Mouse (Mus musculus): Measurements from ENCODE around the gene Galnt10. TPM values are rescaled to one million over a fixed set of nuclear protein-coding genes. Genes with fewer than 3 reads are reported as not detected.

The Galnt10 gene
- polyA plus RNA-seq, 1 experiment from 2014 or later = 27.5 TPM

Other genes starting within 250 kb of the Galnt10 start
- 80.3 and 86.1 TPM in 2 replicates for gene Fam114a2, start 126.8 kb upstream of the Galnt10 start, polyA plus RNA-seq (2015; fragmentation: Nextera tagmentation; extraction: Ambion mirVana)
- 39.7 and 40.0 TPM in 2 replicates for gene Mfap3, start 126.8 kb upstream of the Galnt10 start, polyA plus RNA-seq (2015; fragmentation: Nextera tagmentation; extraction: Ambion mirVana)
- gene Sap30l, start 156.2 kb downstream of the Galnt10 start, polyA plus RNA-seq (2015; fragmentation: Nextera tagmentation; extraction: Ambion mirVana) = 13.2 and 14.0 TPM in 2 replicates
- gene Hand1, start 187.4 kb downstream of the Galnt10 start, polyA plus RNA-seq (2015; fragmentation: Nextera tagmentation; extraction: Ambion mirVana) = 0.62 and 0.69 TPM in 2 replicates

Measured in embryonic facial prominence, embryonic 15.5 days (tissue).